Mouse (Mus musculus) heart, adult 2 months (tissue): ENCODE results near the gene Best1.

Experiments
- CTCF ChIP-seq: fragments of 200-600 bp; IDR thresholded peaks from 2 replicates; pipeline ENCODE4 v1.8.1; 2022; ENCODE audit warnings: antibody characterized with exemption, mild to moderate bottlenecking, moderate library complexity
- EP300 ChIP-seq: fragments of 200-500 bp; IDR thresholded peaks from 2 replicates; pipeline ENCODE4 v1.6.1; 2011; ENCODE audit warnings: low read depth, low read length, control low read depth; ENCODE audit not compliant: insufficient read depth
- POLR2A ChIP-seq: fragments of 200-500 bp; IDR thresholded peaks from 2 replicates; pipeline ENCODE4 v1.6.1; 2011; ENCODE audit warnings: mild to moderate bottlenecking, low read depth, low read length, control low read depth; ENCODE audit not compliant: insufficient read depth

- TF ChIP-seq POLR2A (no peak), CTCF (no peak), EP300 (no peak)
Observed at GRCm38 (mm10) chr19:10029746-10030145, 28.3 kb upstream of the Best1 start.
